Mouse (Mus musculus): ENCODE results near the gene Smg6. TPM values are rescaled to one million over a fixed set of nuclear protein-coding genes. Genes with fewer than 3 reads are reported as not detected.
A peak's percentile ranks its signal among the peaks of the same experiment; 100 is the strongest.

The Smg6 gene
- total and polyA plus RNA-seq, 2 experiments from 2014 or later, result 9.6 to 25.8 TPM

GRCm38 (mm10) chr11:75210093-75210492, 284.5 kb downstream of the Smg6 start:
- no peaks in the 10 kb centered on the region for H3K9me3 ChIP-seq (ENCODE audit: low read length)
- H3K4me2 ChIP-seq (ENCODE audit: low read depth), result no peak overlapping the region
- H3K27ac ChIP-seq (ENCODE audit: low read depth, low read length), result no peak overlapping the region
- DNase-seq (no peak), ATAC-seq (no peak)
- no peak for TF ChIP-seq CTCF (IDR thresholded peaks at IDR 0.05; ENCODE audit: low read depth)
- H3K27me3 ChIP-seq (ENCODE audit: insufficient read depth, low read length), result no peaks in the 10 kb centered on the region
- WGBS, result 68% methylated on average over 4 of the region's 4 CpGs
- peaks cover 18% of the 10 kb centered on the region for H3K4me1 ChIP-seq (ENCODE audit: insufficient read depth)
- no peak overlapping the region for H3K4me3 ChIP-seq (ENCODE audit: low read depth, low read length)
- no peak overlapping the region for H3K9ac ChIP-seq
- H3K36me3 ChIP-seq (ENCODE audit: insufficient read depth), result no peaks in the 10 kb centered on the region

GRCm38 (mm10) chr11:75210755-75211154, 285.1 kb downstream of the Smg6 start:
- Histone ChIP-seq H3K4me3 (ENCODE audit: low read depth, low read length) (no peak overlapping the region), H3K4me2 (ENCODE audit: low read depth) (no peak overlapping the region), H3K4me1 (ENCODE audit: insufficient read depth) (peaks cover 18% of the 10 kb centered on the region), H3K36me3 (ENCODE audit: insufficient read depth) (no peaks in the 10 kb centered on the region), H3K9ac (no peak overlapping the region), H3K27ac (ENCODE audit: low read depth, low read length) (no peak overlapping the region), H3K9me3 (ENCODE audit: low read length) (no peaks in the 10 kb centered on the region), H3K27me3 (ENCODE audit: insufficient read depth, low read length) (no peaks in the 10 kb centered on the region)
- no peak for ATAC-seq
- TF ChIP-seq CTCF (IDR thresholded peaks at IDR 0.05; ENCODE audit: low read depth), result no peak
- 47% methylated on average over 6 of the region's 6 CpGs for WGBS
- DNase-seq, result no peak

GRCm38 (mm10) chr11:75212031-75212667, 286.5 kb downstream of the Smg6 start:
- H3K4me1 ChIP-seq (ENCODE audit: insufficient read depth), result peaks cover 18% of the 10 kb centered on the region
- H3K36me3 ChIP-seq (ENCODE audit: insufficient read depth), result no peaks in the 10 kb centered on the region
- DNase-seq (peak; percentile 56), ATAC-seq (peak; percentile 62)
- H3K4me3 ChIP-seq (ENCODE audit: low read depth, low read length), result no peak overlapping the region
- TF ChIP-seq CTCF (IDR thresholded peaks at IDR 0.05; ENCODE audit: low read depth), result no peak
- WGBS, result 41% methylated on average over 8 of the region's 8 CpGs
- H3K4me2 ChIP-seq (ENCODE audit: low read depth), result no peak overlapping the region
- no peak overlapping the region for H3K9ac ChIP-seq
- H3K9me3 ChIP-seq (ENCODE audit: low read length), result no peaks in the 10 kb centered on the region
- no peaks in the 10 kb centered on the region for H3K27me3 ChIP-seq (ENCODE audit: insufficient read depth, low read length)
- peak overlapping the region; percentile 45; the same call in 1 of the 2 replicates for H3K27ac ChIP-seq (ENCODE audit: low read depth, low read length)

GRCm38 (mm10) chr11:75212876-75213275, 287.3 kb downstream of the Smg6 start:
- Histone ChIP-seq H3K36me3 (ENCODE audit: insufficient read depth) (no peaks in the 10 kb centered on the region), H3K27me3 (ENCODE audit: insufficient read depth, low read length) (no peaks in the 10 kb centered on the region), H3K4me3 (ENCODE audit: low read depth, low read length) (no peak overlapping the region), H3K4me2 (ENCODE audit: low read depth) (no peak overlapping the region), H3K9me3 (ENCODE audit: low read length) (no peaks in the 10 kb centered on the region), H3K27ac (ENCODE audit: low read depth, low read length) (no peak overlapping the region), H3K9ac (no peak overlapping the region), H3K4me1 (ENCODE audit: insufficient read depth) (peaks cover 18% of the 10 kb centered on the region)
- ATAC-seq (no peak), DNase-seq (no peak)
- TF ChIP-seq CTCF (IDR thresholded peaks at IDR 0.05; ENCODE audit: low read depth), result no peak
- WGBS, result 42% methylated on average over 3 of the region's 3 CpGs

GRCm38 (mm10) chr11:75213372-75214080, 287.9 kb downstream of the Smg6 start:
- Histone ChIP-seq H3K4me1 (ENCODE audit: insufficient read depth) (peaks cover 18% of the 10 kb centered on the region), H3K9ac (peak overlapping the region; percentile 37; the same call in 1 of the 2 replicates), H3K4me2 (ENCODE audit: low read depth) (peak overlapping the region; percentile 48), H3K36me3 (ENCODE audit: insufficient read depth) (no peaks in the 10 kb centered on the region), H3K27me3 (ENCODE audit: insufficient read depth, low read length) (no peaks in the 10 kb centered on the region), H3K27ac (ENCODE audit: low read depth, low read length) (no peak overlapping the region), H3K4me3 (ENCODE audit: low read depth, low read length) (peak overlapping the region; percentile 25), H3K9me3 (ENCODE audit: low read length) (no peaks in the 10 kb centered on the region)
- ATAC-seq, result peak; percentile 60; the same call in 1 of the 2 replicates
- WGBS, result 3% methylated on average over 32 of the region's 35 CpGs
- no peak for TF ChIP-seq CTCF (IDR thresholded peaks at IDR 0.05; ENCODE audit: low read depth)
- DNase-seq, result peak; percentile 38

MicroRNAs encoded within 50 kb of the gene (microRNA counts, 519-probe panel; counts per million panel counts)
- microRNA mmu-miR-132, result 6,013 counts per million, percentile 80 among the panel's probes with 10 or more counts
- not detected for microRNA mmu-miR-212

Small RNA genes within 50 kb of the gene (microRNA-seq; reads per million reads assigned to microRNA genes)
- 2,207 to 2,392 reads per million in 2 experiments for gene Mir132
- gene Mir212, result 119 to 125 reads per million in 2 experiments

Other genes with a start within 250 kb of the Smg6 start
- gene Pafah1b1, start 201.2 kb upstream of the Smg6 start, total RNA-seq (2014; rRNA removed), result 200 and 248 TPM in 2 replicates
- gene Pafah1b1, start 201.2 kb upstream of the Smg6 start, polyA plus RNA-seq (2015; fragmentation: Nextera tagmentation; extraction: Ambion mirVana), result 57.4 and 64.1 TPM in 2 replicates
- gene Mettl16, start 155.0 kb upstream of the Smg6 start, total RNA-seq (2014; rRNA removed), result 18.7 and 19.9 TPM in 2 replicates
- 17.5 and 22.0 TPM in 2 replicates for gene Mettl16, start 155.0 kb upstream of the Smg6 start, polyA plus RNA-seq (2015; fragmentation: Nextera tagmentation; extraction: Ambion mirVana)
- 14.2 and 15.9 TPM in 2 replicates for gene Mnt, start 94.9 kb upstream of the Smg6 start, total RNA-seq (2014; rRNA removed)
- gene Mnt, start 94.9 kb upstream of the Smg6 start, polyA plus RNA-seq (2015; fragmentation: Nextera tagmentation; extraction: Ambion mirVana), result 6.8 and 8.1 TPM in 2 replicates
- 39.2 and 47.1 TPM in 2 replicates for gene Sgsm2, start 28.8 kb upstream of the Smg6 start, total RNA-seq (2014; rRNA removed)
- gene Sgsm2, start 28.8 kb upstream of the Smg6 start, polyA plus RNA-seq (2015; fragmentation: Nextera tagmentation; extraction: Ambion mirVana), result 13.7 and 18.9 TPM in 2 replicates
- gene Tsr1, start 27.8 kb upstream of the Smg6 start, total RNA-seq (2014; rRNA removed), result 32.7 and 33.2 TPM in 2 replicates
- gene Tsr1, start 27.8 kb upstream of the Smg6 start, polyA plus RNA-seq (2015; fragmentation: Nextera tagmentation; extraction: Ambion mirVana), result 23.8 and 25.5 TPM in 2 replicates
- 40.2 and 46.5 TPM in 2 replicates for gene Srr, start 125 bp downstream of the Smg6 start, total RNA-seq (2014; rRNA removed)
- gene Srr, start 125 bp downstream of the Smg6 start, polyA plus RNA-seq (2015; fragmentation: Nextera tagmentation; extraction: Ambion mirVana), result 40.1 and 45.8 TPM in 2 replicates
- 4.2 and 4.5 TPM in 2 replicates for gene Hic1, start 243.7 kb downstream of the Smg6 start, total RNA-seq (2014; rRNA removed)
- gene Hic1, start 243.7 kb downstream of the Smg6 start, polyA plus RNA-seq (2015; fragmentation: Nextera tagmentation; extraction: Ambion mirVana), result 1.7 TPM in 2 replicates